Mouse (Mus musculus): ENCODE measurements around the gene Htr1d.

The Htr1d gene

DNA sequence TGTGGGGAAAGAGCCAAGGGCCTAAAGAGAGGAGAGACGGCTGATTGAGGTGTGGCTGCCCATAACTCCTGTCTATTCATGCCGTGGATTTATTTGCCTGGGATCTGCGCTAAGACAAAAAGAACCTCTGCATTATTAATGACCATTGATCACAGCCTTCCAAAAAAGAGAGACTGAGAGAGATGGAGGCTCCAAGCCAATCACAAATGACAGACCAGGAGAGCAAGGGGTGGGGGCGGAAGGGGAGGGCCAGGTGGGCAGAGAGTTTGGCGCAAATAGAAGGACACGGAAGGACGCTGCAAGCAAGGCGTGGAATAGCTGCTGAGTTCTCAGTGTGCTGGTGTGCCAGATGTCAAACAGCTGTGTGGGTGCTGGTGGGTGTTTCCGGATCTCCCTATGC lies at the start of gene Htr1d:
TSS of gene Htr1d (plus strand) at position 301 of the 400 bp plus-strand sequence.
- no peak for DNase-seq (ENCODE audit: low spot score in 2 of 2)

DNA sequence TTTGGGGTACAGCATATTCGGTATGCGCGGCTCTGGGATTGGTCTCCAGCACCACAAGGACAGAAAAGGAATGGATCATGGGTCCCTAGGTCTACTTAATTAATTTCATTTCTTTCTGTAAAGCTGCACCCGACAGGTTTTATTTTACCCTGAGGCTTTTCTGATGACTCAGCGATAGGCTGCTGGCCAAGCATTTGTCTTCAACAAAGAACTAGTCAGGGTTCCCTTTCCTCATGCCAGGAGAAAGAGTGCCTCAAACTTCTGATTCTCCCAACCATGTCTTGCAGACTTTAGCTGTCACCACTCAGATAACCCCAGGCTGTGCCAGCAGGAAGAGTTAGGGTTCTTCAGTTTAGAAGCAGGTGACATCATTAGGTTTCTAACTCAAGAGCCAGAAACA lies 46.3 kb upstream of the Htr1d start:
- DNase-seq (ENCODE audit: low spot score in 2 of 2): no peak

DNA sequence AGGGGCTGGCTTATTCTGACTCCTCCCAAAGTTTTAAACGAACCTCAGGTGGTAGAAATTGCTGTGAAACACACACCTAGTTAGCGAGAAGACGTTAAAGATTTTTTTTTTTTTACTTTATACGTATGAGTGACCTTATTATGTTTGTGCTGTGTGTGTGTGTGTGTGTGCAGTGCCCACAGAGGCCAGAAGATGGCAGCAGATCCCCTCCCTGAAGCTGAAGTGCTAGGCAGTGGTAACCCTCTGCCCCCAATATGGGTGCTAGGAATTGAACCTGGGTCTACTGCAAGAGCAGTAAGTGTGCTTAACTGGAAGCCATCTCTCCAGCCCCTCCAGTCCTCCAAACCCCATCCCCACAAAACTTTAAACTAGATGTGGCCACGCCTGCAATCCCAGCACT lies 40.3 kb upstream of the Htr1d start:
- no peak for DNase-seq (ENCODE audit: low spot score in 2 of 2)

DNA sequence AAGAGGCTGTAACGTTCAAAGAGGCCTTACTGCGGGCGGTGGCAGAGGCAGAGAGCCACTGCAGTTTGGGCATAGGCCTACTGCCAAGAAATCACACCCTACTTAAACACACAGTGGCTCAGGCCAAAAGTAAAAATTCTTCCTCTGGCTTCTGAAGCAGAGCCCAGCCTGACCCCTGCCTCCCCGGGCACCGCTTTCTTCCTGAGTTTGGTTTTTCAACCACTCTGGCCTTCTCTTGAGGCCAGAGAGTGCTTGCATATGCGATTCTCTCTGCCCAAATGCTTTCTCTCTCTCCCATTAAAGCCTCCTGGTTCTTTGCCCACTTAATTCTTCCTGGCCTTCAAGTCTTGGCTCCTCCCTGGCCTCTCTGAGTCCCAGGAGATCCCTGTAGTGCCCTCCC lies 39.5 kb upstream of the Htr1d start:
- no peak for DNase-seq (ENCODE audit: low spot score in 2 of 2)

DNA sequence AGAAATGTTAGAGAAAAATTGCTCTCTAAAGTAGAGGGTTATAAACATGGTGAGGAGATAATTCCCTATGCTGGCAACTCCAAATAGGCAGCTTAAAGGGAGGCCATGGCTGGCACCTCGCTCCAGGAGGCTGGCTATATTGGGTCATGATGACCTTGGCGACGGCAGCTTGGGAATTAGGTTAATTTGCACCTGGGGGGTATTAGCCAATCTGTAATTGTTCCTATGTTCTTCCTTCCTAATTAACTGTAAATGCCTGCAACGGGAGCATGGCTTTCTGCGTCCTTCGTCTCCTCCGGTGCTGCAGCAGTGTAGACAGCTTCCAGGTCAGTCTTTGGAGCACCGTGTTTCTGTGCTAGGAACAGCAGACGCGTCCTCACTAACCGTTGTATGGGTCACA lies 36.1 kb upstream of the Htr1d start:
- no peak for DNase-seq (ENCODE audit: low spot score in 2 of 2)

DNA sequence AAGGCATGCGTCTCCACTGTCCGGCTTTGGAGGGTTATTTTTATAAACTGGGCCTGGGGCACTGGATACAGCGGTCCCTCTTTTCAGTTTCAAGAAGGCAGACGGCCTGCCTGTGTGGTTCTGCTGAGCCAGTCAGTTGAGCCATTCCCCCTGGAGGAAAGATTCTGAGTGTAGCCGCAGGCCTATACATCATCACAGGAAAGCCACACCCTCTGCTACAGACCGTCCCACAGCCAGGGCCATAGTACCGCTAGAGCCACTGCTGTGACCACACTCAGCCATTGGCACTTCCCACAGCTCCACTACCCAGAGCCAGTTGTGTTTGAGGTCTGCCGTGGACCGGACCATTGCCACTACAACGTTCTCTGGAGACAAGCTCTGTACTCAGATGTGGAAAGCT lies 21.5 kb upstream of the Htr1d start:
- no peak for DNase-seq (ENCODE audit: low spot score in 2 of 2)

DNA sequence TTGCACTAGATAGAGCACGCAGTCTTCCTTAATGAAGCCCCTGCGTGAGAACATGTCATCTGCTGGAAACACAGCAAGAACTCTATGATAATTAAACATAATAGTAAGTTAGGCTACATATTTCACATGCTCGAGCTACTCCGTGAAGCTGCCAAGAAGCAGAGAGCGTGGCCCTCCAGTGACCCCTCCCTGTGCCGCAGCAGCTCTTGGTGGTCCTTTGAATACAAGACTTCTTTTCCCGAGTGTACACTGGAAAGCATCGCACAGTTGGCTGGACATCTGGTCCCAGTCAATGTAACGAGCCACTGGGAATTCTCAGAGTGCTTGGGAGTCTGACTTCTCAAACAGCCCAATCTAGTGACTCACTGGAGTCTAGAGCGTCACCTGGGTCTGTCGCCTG lies 15.5 kb upstream of the Htr1d start:
- no peak for DNase-seq (ENCODE audit: low spot score in 2 of 2)

DNA sequence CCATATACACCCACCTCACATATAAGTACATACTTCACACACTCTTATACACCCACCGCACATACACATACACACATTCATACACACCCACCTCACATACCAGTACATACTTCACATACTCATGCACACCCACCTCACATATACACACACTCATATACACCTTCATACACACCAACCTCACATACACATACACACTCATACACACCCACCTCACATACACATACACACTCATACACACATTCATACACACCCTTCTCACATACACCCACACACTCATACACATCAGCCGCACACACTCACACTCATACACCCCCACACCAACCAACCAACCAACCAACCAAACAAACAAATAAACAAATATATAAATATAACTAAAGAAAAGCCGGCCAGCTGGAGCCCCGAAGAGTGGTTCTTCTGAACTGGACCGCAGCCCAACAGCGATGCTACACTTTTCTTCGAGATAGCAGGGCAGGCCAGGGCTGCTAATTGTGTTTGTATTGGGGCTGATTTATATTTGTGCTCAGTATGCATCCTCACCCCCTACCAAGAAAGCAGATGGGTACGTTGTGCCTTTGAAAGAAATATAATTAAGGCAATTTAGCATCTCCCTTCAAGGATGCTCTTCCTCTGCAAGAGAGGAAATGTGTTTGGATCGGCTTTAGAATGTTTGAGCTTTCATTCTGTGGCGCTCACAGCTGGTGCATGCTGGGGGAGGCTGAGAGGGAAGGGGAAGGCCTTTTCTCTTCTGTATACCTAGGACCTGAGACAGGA lies 11.1 kb upstream of the Htr1d start:
- DNase-seq (ENCODE audit: low spot score in 2 of 2): no peak

DNA sequence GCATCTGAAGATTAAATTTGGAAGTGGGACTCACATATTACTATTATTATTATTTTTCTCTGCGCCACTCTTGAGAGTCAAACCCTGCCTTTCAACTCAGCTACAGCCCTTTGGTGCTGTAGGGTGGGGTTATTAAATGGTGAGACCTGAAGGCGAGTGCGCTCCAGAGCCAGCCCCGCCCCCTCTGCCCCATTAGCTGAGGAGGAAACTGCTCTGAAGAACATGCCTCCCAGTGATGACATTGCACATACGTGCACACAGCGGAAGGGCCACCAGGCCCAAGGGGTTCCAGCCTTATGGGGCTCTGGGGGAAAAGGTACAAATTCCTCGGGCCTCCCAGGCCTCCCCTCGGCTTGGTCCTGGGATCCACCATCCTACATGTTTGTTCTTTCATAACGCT lies 7.8 kb upstream of the Htr1d start:
- DNase-seq (ENCODE audit: low spot score in 2 of 2): no peak

DNA sequence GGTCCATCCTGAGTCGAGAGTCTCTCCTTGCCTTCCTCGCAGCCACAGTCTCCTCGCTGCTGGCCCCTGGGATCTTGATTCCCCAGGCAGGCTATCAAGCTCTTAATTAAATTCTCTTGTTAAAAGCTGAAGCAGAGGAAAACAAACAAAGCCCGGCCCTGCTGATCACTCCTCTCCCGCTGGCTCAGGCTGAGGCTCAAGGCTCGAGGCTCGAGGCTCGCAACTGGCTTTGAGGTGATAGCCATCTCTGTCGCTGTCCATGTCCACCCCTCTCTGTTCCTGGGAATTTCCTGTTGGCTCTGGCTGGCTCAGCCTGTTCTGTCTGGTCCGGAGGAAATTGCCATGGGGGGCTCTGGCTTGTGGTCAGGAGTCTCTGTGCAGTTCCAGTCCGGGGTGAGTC lies 4.4 kb upstream of the Htr1d start:
- no peak for DNase-seq (ENCODE audit: low spot score in 2 of 2)

DNA sequence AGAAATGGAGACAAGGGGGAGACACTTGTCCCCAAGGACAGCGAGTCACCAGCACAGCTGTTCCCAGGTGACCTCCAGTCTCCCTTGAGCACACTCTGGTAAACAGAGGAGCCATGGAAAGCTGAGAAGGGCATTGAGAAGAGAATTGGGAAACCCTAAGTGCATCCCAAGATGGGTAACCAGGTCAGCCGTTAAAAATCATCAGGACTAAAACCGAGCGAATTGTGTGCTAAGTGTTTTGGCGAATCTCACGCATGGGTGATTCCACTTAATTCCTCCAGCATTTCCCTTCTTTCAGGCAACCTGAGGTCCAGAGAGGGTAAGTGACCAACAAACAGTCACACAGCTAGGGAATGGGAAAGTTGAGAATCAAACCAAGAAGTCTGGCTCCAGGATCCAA lies 3.9 kb upstream of the Htr1d start:
- no peak for DNase-seq (ENCODE audit: low spot score in 2 of 2)

DNA sequence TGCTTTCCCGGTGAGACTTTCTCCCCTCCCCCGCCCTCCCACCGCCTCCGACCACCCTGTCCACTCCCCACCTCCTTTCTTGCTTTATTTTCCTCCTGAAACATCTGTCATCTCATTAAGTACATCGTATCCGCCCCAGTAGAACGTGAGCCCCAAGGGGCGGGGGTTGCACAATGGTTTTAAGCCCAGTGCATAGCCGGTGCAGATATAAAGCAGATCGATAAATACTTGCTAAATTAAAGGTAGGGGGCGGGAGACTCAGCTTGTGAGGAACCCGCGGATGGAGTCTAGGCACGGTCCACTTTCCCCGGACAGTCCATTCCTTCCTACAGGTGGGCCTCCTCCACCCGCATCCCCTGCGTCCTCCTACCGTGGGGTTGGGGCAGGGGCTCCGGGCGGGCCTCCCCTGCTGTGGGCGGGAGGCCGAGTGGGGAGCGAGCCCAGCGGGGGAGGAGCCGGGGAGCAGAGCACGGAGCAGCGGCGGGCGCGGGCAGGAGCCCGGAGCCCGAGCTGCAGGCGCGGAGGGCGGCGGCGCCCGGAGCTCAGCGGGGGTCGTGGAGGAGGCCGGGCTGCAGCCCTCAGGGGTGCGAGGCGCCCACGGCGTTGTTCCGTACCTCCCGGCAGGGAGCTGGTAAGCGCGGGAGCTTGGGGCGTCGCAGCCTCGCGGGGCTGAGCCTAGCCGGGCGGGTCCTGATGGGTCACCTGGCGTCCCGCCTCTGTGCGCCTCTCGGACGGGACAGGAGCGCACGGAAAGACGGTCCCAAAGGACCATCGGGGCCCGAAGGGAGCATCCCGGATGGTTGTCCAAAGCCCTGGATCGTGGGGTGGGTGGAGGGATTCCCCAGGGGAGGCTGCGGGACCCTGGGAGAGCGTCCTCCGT lies 1.0 kb downstream of the Htr1d start:
- DNase-seq (ENCODE audit: low spot score in 2 of 2): no peak

DNA sequence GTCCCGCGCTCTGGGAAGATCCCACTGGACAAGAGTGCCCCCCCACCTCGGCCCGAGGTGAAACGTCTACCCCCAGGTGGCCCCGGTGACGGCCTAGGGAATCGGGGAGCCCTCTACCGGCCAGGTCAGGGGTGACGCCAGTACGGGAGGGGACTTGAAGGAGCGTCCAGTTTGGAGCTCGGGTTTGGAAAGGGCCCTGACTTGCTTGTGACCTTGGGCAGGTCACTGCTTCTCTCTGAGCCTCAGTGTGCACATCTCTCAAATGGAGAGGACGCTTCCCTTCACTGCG lies 1.6 kb downstream of the Htr1d start:
- DNase-seq (ENCODE audit: low spot score in 2 of 2): no peak

DNA sequence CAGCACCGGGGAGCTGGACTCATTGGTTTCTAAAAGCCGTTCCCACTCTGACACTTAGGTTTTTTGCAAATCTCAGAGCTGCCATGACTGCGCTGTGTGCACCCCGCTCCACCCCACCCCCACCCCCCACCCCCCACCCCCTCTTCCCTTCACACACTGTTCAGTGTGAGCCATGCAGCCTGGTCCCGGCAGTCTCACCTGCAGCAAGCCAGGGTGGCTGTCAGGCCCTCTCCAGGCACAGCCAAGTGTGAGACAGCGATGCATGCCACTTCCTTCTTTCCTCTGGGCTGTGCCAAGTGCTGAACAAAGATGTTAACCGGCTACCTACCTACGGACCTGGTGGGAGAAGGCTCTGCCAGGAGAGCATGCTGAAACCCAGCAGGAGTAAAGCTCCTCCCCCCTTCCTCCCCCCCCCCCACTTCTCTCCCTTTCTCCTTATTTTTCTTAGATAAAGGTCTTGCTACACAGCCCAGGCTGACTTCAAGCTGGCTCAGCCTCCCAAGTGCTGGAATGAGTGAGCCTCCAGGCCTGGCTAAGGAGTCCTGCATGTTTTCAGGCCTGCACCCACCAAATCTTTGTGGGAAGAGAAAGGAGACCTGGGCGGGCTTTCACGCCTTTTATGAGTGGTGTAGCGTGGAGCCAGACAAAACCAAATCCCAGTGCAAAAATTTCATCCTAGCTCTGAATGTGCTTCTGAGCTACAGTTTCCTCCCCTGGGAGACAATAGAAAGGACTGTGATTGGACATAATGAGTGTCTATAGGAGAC lies 7.5 kb downstream of the Htr1d start:
- DNase-seq (ENCODE audit: low spot score in 2 of 2): no peak

DNA sequence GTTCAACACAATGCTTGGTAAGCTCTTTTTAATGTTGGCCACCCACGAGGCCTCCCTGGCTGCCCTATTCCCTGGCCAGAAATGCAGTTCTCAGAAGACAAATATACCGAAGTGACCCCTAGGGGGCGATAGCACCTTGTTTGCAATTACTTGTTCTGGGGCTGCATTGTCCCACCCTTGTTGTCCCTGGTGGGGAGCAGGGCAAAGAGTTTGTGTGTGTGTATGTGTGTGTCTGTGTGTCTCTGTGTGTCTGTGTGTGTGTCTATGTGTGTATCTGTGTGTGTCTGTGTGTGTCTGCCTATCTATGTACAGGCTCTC lies 8.0 kb downstream of the Htr1d start:
- peak in 1 of 2 experiments; percentile 27 for DNase-seq (ENCODE audit: low spot score in 2 of 2)

DNA sequence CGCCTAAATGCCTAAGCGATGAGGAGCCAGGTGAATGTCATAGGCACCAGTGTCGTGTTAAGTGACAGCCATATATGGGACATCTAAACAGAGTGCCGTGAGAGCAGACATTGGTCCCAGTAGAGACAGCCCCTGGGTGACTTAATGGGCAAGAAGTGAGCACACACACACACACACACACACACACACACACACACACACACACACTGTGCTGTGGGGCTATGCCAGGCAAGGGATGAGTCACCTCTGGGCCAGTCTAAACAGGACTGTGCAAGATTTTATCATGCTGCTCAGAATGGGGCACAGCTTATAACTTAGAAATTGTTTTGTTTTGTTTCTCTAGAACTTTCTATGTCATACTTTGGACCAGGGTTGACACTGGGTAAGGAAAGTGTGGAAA lies 10.7 kb downstream of the Htr1d start:
- DNase-seq (ENCODE audit: low spot score in 2 of 2): no peak

DNA sequence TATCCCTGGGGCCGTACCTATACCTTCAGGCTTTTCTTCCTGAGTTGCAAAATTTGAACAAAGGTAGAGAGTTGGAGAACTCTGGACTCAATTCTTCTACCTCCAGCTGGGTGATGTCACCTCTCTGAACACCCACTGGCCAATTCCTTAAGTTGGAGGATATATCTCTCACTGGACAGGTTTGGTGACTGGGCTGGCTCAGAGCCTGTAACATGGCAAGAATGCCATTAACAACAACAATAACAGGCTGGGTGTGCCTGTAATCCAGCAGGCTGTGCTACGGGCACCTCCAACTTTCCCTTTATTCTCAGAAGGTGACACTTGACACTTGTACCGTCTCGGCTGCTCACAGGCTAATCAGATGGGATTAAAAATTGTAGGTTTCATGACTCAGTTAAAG lies 15.8 kb downstream of the Htr1d start:
- DNase-seq (ENCODE audit: low spot score in 2 of 2): no peak

DNA sequence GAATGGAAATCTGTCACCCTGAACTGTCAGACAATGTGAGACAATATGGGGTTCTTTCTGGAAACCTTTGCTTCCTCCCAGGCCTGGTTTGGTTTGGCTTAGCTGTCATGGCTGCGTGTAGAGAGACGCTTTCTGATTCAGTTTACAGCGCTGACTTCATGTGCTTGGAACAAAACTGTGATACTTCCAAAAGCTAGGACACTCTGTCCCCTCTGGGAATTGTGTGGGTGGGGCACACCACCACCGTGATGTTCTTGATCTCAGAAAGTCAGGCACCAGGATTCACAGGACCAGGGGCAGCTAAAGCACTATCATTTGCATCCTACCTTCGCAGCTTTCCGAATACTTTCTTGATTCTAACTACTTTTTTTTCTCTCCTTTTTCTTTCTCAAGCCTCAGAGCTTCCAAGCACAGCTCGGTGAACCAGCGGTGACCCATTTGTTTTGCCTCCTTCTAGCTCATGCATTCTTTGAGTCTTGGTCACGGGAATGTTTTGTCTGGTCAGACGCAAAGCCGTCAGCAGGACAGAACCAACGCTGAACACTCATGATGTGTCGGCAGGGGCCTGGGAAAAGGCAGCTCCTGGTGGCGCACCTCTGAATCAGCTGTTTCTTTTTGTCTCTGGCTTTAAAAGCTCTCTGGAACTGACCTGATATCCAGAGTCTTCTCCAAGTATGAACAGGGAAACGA lies 18.2 kb downstream of the Htr1d start:
- DNase-seq (ENCODE audit: low spot score in 2 of 2): no peak

DNA sequence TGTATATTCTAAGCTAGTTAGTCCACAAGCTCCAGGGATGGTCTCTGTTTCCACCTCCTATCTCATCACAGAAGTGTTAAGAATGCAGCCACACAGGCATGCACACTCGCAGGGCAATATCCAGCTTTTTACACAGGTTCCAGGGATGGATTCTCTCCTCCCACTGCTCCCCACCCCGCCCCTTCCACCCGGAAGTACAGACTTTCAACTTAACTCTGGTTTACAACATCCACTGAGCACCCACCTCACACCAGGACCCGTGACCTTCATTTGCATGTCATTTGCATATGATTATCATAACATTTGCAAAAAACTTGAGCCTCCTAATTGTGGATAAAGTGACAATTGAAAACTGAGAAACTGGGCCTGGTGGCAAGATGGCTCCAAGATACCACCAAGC lies 21.2 kb downstream of the Htr1d start:
- DNase-seq (ENCODE audit: low spot score in 2 of 2): no peak

DNA sequence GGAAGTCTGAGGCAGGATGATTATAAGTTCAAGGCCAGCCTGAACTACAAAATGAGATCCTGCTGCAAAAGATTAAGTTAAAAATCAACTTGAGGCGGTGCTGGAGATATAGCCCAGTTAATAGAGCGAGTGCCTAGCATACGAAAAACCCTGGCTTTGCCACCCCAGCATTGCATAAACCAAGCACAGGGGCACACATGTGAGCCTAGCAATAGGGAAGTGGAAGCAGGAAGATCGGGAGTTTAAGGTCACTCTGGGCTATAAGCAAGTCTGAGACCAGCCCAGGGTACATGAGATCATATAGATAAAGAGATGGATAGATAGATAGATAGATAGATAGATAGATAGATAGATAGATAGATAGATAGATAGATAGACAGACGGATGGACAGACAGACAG lies 26.5 kb downstream of the Htr1d start:
- no peak for DNase-seq (ENCODE audit: low spot score in 2 of 2)

DNA sequence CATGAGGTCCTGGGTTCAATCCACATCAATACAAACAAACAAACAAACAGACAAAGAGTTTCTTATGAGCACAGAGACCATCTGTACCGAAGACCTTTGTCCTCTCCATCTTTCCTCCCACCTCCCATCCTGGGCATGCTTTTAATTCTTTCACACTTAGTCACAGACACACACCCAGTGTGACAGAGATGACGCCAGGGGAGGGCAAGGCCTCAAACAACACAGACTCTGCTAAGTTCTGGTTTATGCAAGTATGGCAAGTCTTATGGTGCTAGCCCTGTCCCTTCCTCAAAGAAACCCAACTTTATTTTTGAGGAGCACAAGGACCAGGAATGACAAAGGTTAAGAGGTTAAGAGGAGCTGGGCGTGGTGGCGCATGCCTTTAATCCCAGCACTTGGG lies 26.9 kb downstream of the Htr1d start:
- DNase-seq (ENCODE audit: low spot score in 2 of 2): no peak

DNA sequence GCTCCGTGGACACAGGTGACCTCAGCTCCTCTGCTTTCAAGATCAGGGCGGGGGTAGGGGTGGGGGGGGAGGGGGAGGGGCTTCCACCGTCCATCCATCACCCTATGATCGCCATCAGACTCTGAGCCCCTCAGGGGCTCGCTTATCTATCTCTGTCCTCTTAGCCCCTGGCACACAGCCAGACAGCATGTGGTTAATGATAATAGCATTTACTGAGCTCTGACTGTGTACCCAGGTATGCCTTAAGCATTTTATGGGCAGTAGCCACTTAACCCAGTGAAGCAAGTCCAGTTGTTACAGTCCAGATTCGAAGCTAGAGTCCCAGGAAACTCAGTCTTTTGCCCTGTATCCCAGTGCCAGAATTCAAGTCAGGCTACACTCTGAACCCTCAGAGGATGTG lies 28.2 kb downstream of the Htr1d start:
- DNase-seq (ENCODE audit: low spot score in 2 of 2): no peak
